Mouse (Mus musculus) kidney, adult 8-10 months (tissue): Measurements from ENCODE around the gene Nlrp10.
A peak's percentile ranks its signal among the peaks of the same experiment; 100 is the strongest.

Source experiments
- DNase-seq, 2 experiments: peaks; one replicate each; pipeline ENCODE4 v3.0.0; 2022

The Nlrp10 gene

DNA sequence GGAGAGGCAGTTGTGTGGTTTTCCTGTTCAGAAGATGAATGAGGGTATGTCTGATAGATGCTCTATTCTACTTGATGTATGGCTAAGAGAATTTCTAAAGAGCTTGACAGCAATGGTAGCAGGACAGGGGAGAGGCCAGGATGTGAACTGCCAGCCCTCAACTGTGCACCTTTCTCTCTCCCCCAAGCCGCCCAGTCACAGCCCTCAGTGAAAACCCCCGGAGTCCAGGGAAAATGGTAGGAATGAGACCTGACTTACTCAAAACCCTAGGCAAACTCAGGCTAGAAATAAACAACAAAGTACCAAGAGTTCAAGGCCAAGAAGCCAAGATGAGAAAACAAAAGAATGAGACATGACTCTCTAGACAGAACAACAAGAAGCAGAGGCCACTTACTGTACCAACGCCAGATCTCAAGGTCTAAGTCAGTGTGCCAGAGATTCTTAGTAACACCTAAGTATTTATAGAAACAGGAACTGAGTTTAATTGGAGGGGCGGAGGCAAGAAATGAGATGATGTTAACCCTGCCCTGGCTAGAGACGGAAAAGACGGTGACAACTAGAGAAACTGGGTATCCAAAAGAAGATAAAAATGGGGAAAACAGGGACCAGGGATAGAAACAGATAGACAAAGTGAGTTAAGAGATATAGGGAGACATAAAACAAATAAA, at the start of gene Nlrp10:
TSS of gene Nlrp10 (minus strand) at position 453 of the 668 bp plus-strand sequence.
- no peak for DNase-seq

DNA sequence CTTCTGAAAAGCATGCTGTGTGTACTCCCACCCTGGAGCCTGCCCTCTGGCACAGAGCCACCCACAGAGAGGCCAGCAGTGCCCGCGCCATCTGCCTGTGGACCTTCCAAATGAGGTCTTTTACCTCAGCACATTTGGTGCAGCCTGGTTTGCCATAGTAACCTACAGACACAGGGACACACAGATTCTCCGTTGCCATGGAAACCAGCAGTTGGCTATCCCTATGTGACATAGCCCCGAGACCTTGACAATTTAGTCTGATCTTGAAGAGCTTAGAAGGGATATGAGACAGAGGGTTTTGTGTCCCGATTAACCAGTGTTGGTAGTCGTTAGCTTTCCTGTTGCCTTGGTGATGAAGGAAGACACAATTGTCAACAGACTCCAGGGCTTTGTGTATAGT, 42.3 kb upstream of the Nlrp10 start:
- no peak for DNase-seq

DNA sequence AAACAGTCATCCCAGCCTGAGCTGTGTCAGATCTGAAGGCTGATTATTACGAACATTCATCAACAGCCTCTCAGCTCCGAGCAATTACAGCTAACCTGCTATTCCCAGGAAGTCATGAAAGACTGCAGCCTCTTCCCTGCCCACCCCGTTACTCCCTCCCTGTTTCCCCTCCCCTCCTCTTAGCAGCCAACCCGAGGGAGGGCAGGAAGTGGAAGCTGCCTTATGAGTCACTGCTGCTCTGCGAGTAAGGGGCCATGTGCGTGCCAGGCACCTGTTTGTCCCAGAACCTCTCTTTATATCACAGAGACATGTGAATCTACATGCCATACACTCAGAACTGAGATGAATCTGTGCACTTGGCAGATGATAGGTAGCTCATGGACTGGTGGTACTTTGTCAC, 38.2 kb upstream of the Nlrp10 start:
- no peak for DNase-seq

GRCm38 (mm10) chr7:108966742-108967362, 36.9 kb upstream of the Nlrp10 start:
- DNase-seq = peak; percentile 19 to 37

DNA sequence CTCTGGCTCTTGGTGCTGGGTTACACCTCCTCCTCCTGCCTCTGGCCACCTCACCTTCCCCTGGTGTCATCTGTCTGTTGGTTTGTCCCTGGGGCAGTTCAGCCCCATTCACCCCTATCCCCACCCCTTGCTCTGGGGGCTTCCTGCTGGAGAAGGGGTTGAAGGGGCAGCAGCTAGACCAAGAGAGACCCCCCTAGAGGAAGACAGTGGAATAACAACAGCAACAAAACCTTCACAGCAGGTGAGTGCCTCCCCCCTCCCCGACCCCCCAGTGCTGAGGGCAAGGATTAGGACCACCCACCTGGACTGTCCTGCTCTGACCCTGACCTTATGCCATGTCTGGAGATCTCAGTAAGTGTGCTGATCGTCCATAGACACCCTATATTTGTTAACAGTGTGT, 36.0 kb upstream of the Nlrp10 start:
- DNase-seq = no peak

DNA sequence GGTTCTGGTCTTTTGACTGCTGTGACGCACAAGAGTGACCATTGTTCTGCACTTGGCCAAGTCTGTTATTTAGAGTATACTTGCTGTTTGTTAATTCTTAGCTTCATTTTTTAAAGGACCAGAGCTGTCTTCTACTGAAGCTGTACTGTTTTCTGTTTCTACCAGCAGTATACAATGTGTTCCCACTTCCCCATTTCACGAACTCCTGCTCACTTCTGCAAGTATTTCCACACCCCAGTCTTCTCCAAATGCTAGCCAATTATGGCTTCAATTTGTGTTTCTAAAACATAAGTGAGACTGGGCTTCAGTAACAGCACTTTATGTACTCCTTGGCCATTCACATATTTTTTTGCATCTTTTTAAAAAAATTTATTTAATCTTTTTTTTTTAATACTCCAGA, 27.8 kb upstream of the Nlrp10 start:
- DNase-seq = no peak

DNA sequence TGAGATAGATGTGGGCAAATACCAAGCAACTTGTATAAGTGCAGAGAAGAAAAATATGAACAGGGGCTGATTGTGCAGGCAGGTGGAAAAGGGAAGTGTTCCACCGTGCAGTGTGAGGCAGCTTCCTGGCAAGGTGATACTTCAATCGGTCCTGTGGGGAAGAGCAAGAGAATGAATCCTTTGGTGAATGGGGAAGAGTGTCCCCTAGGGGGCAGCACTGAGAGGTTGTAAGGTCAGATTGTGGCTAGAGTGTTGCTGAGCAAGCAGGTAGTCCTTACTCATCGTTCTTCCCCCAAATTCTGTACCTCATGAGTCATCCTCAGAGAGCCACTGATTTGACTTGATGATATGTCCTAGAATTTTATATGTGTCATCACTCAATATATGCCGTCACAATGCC, 24.2 kb upstream of the Nlrp10 start:
- peak in 1 of 2 experiments; percentile 21 for DNase-seq

GRCm38 (mm10) chr7:108952801-108953200, 22.8 kb upstream of the Nlrp10 start:
- DNase-seq = no peak

DNA sequence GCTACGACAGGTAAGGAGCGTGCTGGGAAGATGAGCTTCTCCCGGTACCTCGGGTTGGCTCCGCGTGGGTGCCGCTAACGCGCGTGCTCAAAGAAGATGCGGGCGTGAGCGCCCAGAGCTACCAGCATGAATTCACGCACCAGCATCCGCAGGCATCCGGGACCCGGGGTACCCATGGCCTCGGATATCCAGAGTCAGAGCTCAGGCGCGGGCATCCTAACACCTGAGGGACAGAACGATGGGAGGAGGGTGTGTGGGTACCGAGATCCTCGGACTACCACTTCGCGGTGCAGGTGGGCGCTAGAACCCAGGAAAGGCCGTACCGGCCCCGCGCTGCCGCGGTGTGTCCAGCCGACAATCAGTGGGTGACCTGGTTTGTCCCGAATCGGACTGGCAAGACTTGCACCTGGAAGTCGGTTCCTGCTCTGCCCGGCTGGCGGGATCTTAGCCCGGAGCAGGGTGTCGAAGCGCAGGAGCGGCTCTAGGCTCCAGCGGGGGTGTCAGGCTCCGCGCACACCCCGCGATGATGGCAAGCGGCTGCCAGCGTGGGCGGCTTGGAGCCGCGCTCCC, 20.9 kb upstream of the Nlrp10 start:
- DNase-seq = no peak

DNA sequence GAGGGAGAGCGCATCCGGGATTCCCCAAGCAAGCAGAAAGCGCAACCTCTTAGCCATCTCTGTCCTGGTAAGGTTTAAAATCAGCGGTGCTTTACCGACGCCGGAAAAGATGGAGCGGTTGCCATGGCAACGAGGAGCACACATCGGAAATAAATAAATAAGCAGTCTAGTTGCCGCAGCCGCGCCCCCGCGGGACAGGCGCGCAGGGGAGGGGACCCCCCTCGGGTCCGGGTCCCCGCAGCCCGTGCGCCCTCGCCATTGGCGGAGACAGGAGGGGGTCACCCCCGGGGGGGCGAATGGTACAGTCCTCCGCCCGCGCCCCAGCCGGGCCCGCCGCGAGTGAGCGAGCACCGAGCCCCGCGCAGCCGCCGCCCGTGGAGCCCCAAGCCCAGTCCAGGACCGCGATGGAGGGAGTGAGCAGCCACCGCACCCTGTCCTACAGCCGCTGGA, 20.4 kb upstream of the Nlrp10 start, which contains the start of gene Tub:
TSS of gene Tub (plus strand) at position 27 of the 450 bp plus-strand sequence.
- DNase-seq = peak in 1 of 2 experiments; percentile 13

- DNase-seq = no peak
Measured at GRCm38 (mm10) chr7:108949301-108949700, 19.3 kb upstream of the Nlrp10 start.

- no peak for DNase-seq
Measured at GRCm38 (mm10) chr7:108948611-108949010, 18.6 kb upstream of the Nlrp10 start.

GRCm38 (mm10) chr7:108944002-108944401, 14.0 kb upstream of the Nlrp10 start:
- DNase-seq = peak in 1 of 2 experiments; percentile 46

DNA sequence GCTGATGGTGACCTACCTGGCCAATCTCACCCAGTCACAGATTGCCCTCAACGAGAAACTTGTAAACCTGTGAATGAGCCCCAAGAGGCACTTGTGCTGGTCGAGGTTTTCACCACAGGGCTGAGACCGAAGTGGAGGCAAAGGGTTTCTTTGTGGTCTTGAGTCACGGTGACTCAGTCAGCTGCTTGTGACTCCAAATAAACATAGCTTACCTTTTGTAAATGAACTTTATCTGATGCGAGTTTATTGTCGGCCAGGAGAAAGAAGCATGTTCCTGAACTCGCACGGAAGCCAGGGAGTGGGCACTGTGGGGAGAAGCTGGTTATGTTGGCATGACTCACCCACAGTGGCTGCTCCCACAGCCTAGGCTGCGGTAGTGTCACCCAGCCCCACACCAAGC, 11.5 kb upstream of the Nlrp10 start:
- no peak for DNase-seq

DNA sequence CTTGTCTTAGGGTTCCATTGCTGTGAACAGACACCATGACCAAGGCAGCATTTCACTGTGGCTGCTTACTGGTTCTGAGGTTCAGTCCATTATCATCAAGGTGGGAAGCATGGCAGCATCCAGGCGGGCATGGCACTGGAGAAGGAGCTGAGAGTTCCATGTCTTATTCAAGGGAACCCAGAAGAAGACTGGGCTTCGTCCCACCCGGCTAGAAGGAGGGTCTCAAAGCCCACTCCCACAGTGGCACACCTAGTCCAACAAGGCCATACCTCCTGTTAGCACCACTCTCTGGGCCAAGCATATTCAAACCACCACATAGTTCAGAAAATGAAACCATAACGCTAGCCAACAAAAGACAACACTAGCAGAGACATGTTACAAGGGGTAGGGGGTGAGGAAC, 6.6 kb upstream of the Nlrp10 start:
- DNase-seq = no peak

DNA sequence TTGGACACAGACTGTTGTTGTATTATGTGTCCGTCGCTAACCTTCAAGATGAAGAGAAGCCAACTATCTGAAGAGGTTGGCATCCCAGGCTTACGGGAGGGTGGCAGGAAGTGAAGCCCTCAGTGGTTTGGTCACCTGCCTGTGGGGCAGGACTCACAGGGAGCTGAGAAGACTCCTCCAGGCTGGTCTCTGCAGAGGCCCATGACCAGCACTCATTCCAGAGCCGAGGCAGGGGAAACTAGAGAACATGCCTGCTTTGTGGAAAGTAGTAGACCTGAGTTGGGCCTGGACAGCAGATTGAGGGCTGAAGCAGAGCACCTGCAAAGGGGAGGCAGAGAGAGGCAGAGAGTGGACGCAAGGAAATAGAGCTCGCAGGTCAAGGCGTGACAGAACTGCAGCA, 5.4 kb upstream of the Nlrp10 start:
- DNase-seq = no peak

DNA sequence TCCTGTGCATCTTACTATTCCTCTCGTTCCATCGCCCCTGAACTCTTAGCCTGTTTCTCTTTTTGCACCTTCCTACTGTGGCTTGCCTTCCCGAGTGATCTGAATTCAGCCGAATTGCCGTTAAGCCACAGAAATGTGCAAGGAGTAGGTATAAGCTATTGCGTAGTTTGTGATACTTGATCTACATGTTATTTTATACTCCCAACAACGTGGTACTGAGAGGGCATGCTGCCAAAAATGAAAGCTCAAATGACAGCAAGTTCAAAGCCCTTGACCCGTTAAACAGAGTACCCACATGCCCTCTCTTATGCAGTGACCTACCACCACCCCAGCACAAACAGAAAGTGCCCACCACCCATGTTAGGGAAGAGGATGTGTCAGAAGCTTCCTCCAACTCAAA, 4.9 kb upstream of the Nlrp10 start:
- DNase-seq = peak in 1 of 2 experiments; percentile 15

- peak; percentile 98 for DNase-seq
Measured at GRCm38 (mm10) chr7:108933794-108934731, 4.1 kb upstream of the Nlrp10 start, which contains the start of gene Eif3f. Eif3f (plus strand) TSS chr7:108934417.

GRCm38 (mm10) chr7:108928280-108929188, 1.4 kb downstream of the Nlrp10 start:
- DNase-seq = no peak

GRCm38 (mm10) chr7:108927043-108927442, 2.9 kb downstream of the Nlrp10 start:
- no peak for DNase-seq

DNA sequence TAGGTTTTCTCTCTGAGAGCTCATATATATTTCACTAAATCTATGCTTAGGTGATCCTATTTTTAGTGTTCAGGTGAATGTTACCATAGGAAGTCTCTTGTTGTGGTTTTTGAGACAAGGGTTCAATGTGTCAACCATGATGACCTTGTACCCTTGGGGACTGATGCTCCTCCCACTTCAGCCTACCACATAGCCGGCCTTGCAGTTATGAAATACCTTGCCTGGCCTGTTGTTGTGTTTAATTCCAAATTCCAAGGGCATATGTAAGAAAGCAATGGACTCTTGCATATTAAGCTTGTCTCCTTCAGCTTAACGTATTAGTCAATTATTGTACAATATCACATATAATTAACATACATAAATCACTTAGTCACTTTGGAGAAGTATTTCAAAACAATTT, 26.0 kb downstream of the Nlrp10 start:
- DNase-seq = no peak

GRCm38 (mm10) chr7:108894320-108894719, 35.7 kb downstream of the Nlrp10 start, which contains the start of gene Olfr519:
Olfr519 (minus strand) TSS chr7:108894420.
- no peak for DNase-seq
